Mouse (Mus musculus): ENCODE measurements around the gene Tmem45b. TPM values are rescaled to one million over a fixed set of nuclear protein-coding genes. Genes with fewer than 3 reads are reported as not detected.

Gene Tmem45b
- polyA plus RNA-seq, 1 experiment from 2014 or later: 0.18 TPM

GRCm38 (mm10) chr9:31435415-31435814 lies 28.8 kb downstream of the Tmem45b start:
- Histone ChIP-seq H3K27me3 (no peaks in the 10 kb centered on the region), H3K9me3 (no peaks in the 10 kb centered on the region), H3K27ac (no peak overlapping the region), H3K4me2 (no peak overlapping the region), H3K4me1 (no peaks in the 10 kb centered on the region), H3K4me3 (replicated peaks) (no peak overlapping the region), H3K36me3 (replicated peaks) (no peaks in the 10 kb centered on the region), H3K9ac (no peak overlapping the region)
- WGBS: 89% methylated on average over 8 of the region's 8 CpGs
- ATAC-seq (ENCODE audit: low FRiP score): no peak

- Histone ChIP-seq H3K4me3 (replicated peaks) (no peak overlapping the region), H3K36me3 (replicated peaks) (no peaks in the 10 kb centered on the region), H3K9me3 (no peaks in the 10 kb centered on the region), H3K27me3 (no peaks in the 10 kb centered on the region), H3K4me2 (no peak overlapping the region), H3K9ac (no peak overlapping the region), H3K4me1 (no peaks in the 10 kb centered on the region), H3K27ac (no peak overlapping the region)
- ATAC-seq (ENCODE audit: low FRiP score): no peak
- 88% methylated on average over 3 of the region's 3 CpGs for WGBS
Observed at GRCm38 (mm10) chr9:31433431-31433830, 30.8 kb downstream of the Tmem45b start.

GRCm38 (mm10) chr9:31432336-31432975 lies 31.8 kb downstream of the Tmem45b start:
- no peak for ATAC-seq (ENCODE audit: low FRiP score)
- 85% methylated on average over 7 of the region's 7 CpGs for WGBS
- no peak overlapping the region for H3K4me2 ChIP-seq
- no peaks in the 10 kb centered on the region for H3K27me3 ChIP-seq
- H3K36me3 ChIP-seq (replicated peaks): no peaks in the 10 kb centered on the region
- H3K4me3 ChIP-seq (replicated peaks): no peak overlapping the region
- H3K4me1 ChIP-seq: no peaks in the 10 kb centered on the region
- H3K9me3 ChIP-seq: no peaks in the 10 kb centered on the region
- no peak overlapping the region for H3K9ac ChIP-seq
- H3K27ac ChIP-seq: no peak overlapping the region

GRCm38 (mm10) chr9:31431751-31432150 lies 32.5 kb downstream of the Tmem45b start:
- Histone ChIP-seq H3K4me3 (replicated peaks) (no peak overlapping the region), H3K9me3 (no peaks in the 10 kb centered on the region)

GRCm38 (mm10) chr9:31430011-31430410 lies 34.3 kb downstream of the Tmem45b start:
- Histone ChIP-seq H3K4me3 (replicated peaks) (no peak overlapping the region), H3K27me3 (no peaks in the 10 kb centered on the region), H3K9ac (no peak overlapping the region), H3K4me2 (no peak overlapping the region), H3K36me3 (replicated peaks) (no peaks in the 10 kb centered on the region), H3K9me3 (no peaks in the 10 kb centered on the region), H3K27ac (no peak overlapping the region), H3K4me1 (no peaks in the 10 kb centered on the region)
- ATAC-seq (ENCODE audit: low FRiP score): no peak
- WGBS: 74% methylated on average over 9 of the region's 9 CpGs

More at GRCm38 (mm10) chr9:31431751-31432150, 32.5 kb downstream of the Tmem45b start:
- H3K9ac ChIP-seq: no peak overlapping the region
- no peaks in the 10 kb centered on the region for H3K36me3 ChIP-seq (replicated peaks)
- no peak for ATAC-seq (ENCODE audit: low FRiP score)
- H3K27ac ChIP-seq: no peak overlapping the region
- WGBS: 88% methylated on average over 5 of the region's 5 CpGs
- no peaks in the 10 kb centered on the region for H3K27me3 ChIP-seq
- H3K4me1 ChIP-seq: no peaks in the 10 kb centered on the region
- no peak overlapping the region for H3K4me2 ChIP-seq

GRCm38 (mm10) chr9:31428971-31429370 lies 35.3 kb downstream of the Tmem45b start:
- Histone ChIP-seq H3K4me2 (no peak overlapping the region), H3K4me1 (no peaks in the 10 kb centered on the region), H3K27ac (no peak overlapping the region), H3K27me3 (no peaks in the 10 kb centered on the region), H3K4me3 (replicated peaks) (no peak overlapping the region), H3K36me3 (replicated peaks) (peaks cover 2% of the 10 kb centered on the region; the same call in 1 of the 2 replicates), H3K9ac (no peak overlapping the region), H3K9me3 (no peaks in the 10 kb centered on the region)
- ATAC-seq (ENCODE audit: low FRiP score): no peak
- WGBS: 87% methylated on average over 7 of the region's 7 CpGs

- Histone ChIP-seq H3K4me2 (no peak overlapping the region), H3K27me3 (no peaks in the 10 kb centered on the region), H3K9me3 (no peaks in the 10 kb centered on the region), H3K9ac (no peak overlapping the region), H3K36me3 (replicated peaks) (peaks cover 63% of the 10 kb centered on the region), H3K27ac (no peak overlapping the region), H3K4me3 (replicated peaks) (no peak overlapping the region), H3K4me1 (no peaks in the 10 kb centered on the region)
- WGBS: 92% methylated on average over 5 of the region's 5 CpGs
- ATAC-seq (ENCODE audit: low FRiP score): no peak
Observed at GRCm38 (mm10) chr9:31422143-31422542, 42.1 kb downstream of the Tmem45b start.

GRCm38 (mm10) chr9:31418821-31419220 lies 45.4 kb downstream of the Tmem45b start:
- Histone ChIP-seq H3K9ac (no peak overlapping the region), H3K27me3 (no peaks in the 10 kb centered on the region), H3K4me2 (no peak overlapping the region), H3K9me3 (no peaks in the 10 kb centered on the region), H3K36me3 (replicated peaks) (peaks cover 89% of the 10 kb centered on the region), H3K4me1 (no peaks in the 10 kb centered on the region), H3K27ac (no peak overlapping the region), H3K4me3 (replicated peaks) (no peak overlapping the region)
- WGBS: 90% methylated on average over 1 of the region's 1 CpGs
- ATAC-seq (ENCODE audit: low FRiP score): no peak

- Histone ChIP-seq H3K36me3 (replicated peaks) (peaks cover 91% of the 10 kb centered on the region), H3K27me3 (no peaks in the 10 kb centered on the region), H3K4me3 (replicated peaks) (no peak overlapping the region), H3K27ac (no peak overlapping the region), H3K4me1 (no peaks in the 10 kb centered on the region), H3K9ac (no peak overlapping the region), H3K9me3 (no peaks in the 10 kb centered on the region), H3K4me2 (no peak overlapping the region)
- WGBS: 97% methylated on average over 4 of the region's 4 CpGs
- no peak for ATAC-seq (ENCODE audit: low FRiP score)
Observed at GRCm38 (mm10) chr9:31412165-31412564, 52.1 kb downstream of the Tmem45b start.

GRCm38 (mm10) chr9:31405217-31405616 lies 59.0 kb downstream of the Tmem45b start:
- ATAC-seq (ENCODE audit: low FRiP score): no peak
- H3K27me3 ChIP-seq: no peaks in the 10 kb centered on the region
- H3K4me2 ChIP-seq: no peak overlapping the region
- H3K27ac ChIP-seq: no peak overlapping the region
- H3K36me3 ChIP-seq (replicated peaks): peaks cover 90% of the 10 kb centered on the region
- no peak overlapping the region for H3K9ac ChIP-seq
- 64% methylated on average over 6 of the region's 6 CpGs for WGBS
- no peaks in the 10 kb centered on the region for H3K9me3 ChIP-seq
- no peaks in the 10 kb centered on the region for H3K4me1 ChIP-seq
- H3K4me3 ChIP-seq (replicated peaks): no peak overlapping the region

GRCm38 (mm10) chr9:31404311-31404710 lies 60.0 kb downstream of the Tmem45b start:
- Histone ChIP-seq H3K36me3 (replicated peaks) (peaks cover 90% of the 10 kb centered on the region), H3K9ac (no peak overlapping the region), H3K4me3 (replicated peaks) (no peak overlapping the region), H3K9me3 (no peaks in the 10 kb centered on the region), H3K27me3 (no peaks in the 10 kb centered on the region), H3K27ac (no peak overlapping the region), H3K4me1 (no peaks in the 10 kb centered on the region), H3K4me2 (no peak overlapping the region)
- WGBS: 93% methylated on average over 2 of the region's 2 CpGs
- ATAC-seq (ENCODE audit: low FRiP score): no peak

GRCm38 (mm10) chr9:31400441-31400840 lies 63.8 kb downstream of the Tmem45b start:
- peaks cover 98% of the 10 kb centered on the region for H3K36me3 ChIP-seq (replicated peaks)
- H3K4me1 ChIP-seq: no peaks in the 10 kb centered on the region
- no peaks in the 10 kb centered on the region for H3K9me3 ChIP-seq
- no peaks in the 10 kb centered on the region for H3K27me3 ChIP-seq
- no peak for ATAC-seq (ENCODE audit: low FRiP score)
- H3K27ac ChIP-seq: no peak overlapping the region
- no peak overlapping the region for H3K9ac ChIP-seq
- H3K4me2 ChIP-seq: no peak overlapping the region
- no peak overlapping the region for H3K4me3 ChIP-seq (replicated peaks)
- 61% methylated on average over 4 of the region's 4 CpGs for WGBS

- Histone ChIP-seq H3K36me3 (replicated peaks) (peaks cover 27% of the 10 kb centered on the region), H3K27me3 (no peaks in the 10 kb centered on the region), H3K4me1 (peaks cover 15% of the 10 kb centered on the region), H3K27ac (no peak overlapping the region), H3K4me3 (replicated peaks) (peak overlapping the region; percentile 90; the same call in 1 of the 2 replicates), H3K9me3 (no peaks in the 10 kb centered on the region), H3K4me2 (peak overlapping the region; percentile 80), H3K9ac (peak overlapping the region; percentile 92; the same call in 1 of the 2 replicates)
- no peak for ATAC-seq (ENCODE audit: low FRiP score)
- 92% methylated on average over 5 of the region's 5 CpGs for WGBS
Observed at GRCm38 (mm10) chr9:31387206-31387605, 77.1 kb downstream of the Tmem45b start.

Measured in forebrain, embryonic 12.5 days (tissue).